ENCODE assay signal across 31 mouse cellular contexts in the genomic region with DNA sequence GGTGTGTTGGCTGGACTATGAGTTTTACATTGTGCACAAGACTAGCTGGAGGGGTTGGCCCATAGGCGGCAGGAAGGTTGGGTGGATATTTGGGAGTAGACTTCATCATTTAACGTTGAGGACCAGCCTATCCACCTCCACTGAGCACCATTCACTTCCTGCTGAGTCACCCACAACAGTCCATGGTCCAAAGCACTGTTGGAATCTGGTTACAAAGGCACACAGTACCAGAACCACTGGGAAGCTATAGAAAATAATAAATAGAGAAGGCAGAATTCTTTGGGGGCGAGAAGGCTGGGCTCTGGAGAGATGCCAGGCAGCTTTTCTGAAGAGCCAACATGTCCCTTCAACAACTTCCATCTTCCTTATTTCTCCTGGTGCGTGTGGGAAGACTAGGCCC. TPM values are rescaled to one million over a fixed set of nuclear protein-coding genes. Genes with fewer than 3 reads are reported as not detected.
A peak's percentile ranks its signal among the peaks of the same experiment; 100 is the strongest.
DNase-seq lines count a peak whose midpoint lies in the region; ATAC-seq and TF ChIP-seq lines count a peak whose summit lies in the region.
"Had no signal": no experiment of that assay in that cellular context is flagged by ENCODE, and none has a peak within 500 bp of the region (broad histone marks: within the 10 kb centered on the region; RNA-seq: fewer than 3 reads in every experiment).

No protein-coding gene starts in this region.

- CTCF ChIA-PET in Patski (lab: Charles Lee): interaction anchor here (2.1 to 3.2 kb wide), 2 partner anchors 11 to 26 kb away, joined by 5 to 17 read pairs; no protein-coding TSS in a partner anchor

- no peak for TF ChIP-seq EP300 in stomach, postnatal 0 days (optimal IDR thresholded peaks at IDR 0.05)

- no peak overlapping the region for H3K4me2 ChIP-seq in liver, embryonic 12.5 days
- no peak overlapping the region for H3K4me2 ChIP-seq in liver, embryonic 11.5 days
- no peak overlapping the region for H3K4me2 ChIP-seq in stomach, postnatal 0 days (replicated peaks; ENCODE audit: low read depth)
- no peak overlapping the region for H3K4me2 ChIP-seq in hindbrain, embryonic 13.5 days
- H3K4me2 ChIP-seq: embryonic facial prominence, embryonic 13.5 days; heart, embryonic 13.5 days; limb, embryonic 12.5 days; midbrain, embryonic 13.5 days; neural tube, embryonic 13.5 days had no signal

- WGBS in liver, embryonic 12.5 days (ENCODE audit: insufficient replicate concordance): 74% methylated on average over 4 of the region's 4 CpGs
- WGBS in liver, embryonic 11.5 days: 79% methylated on average over 4 of the region's 4 CpGs
- 53% methylated on average over 4 of the region's 4 CpGs for WGBS in large intestine, adult 2 months
- WGBS in stomach, postnatal 0 days: 73% methylated on average over 4 of the region's 4 CpGs
- 89% methylated on average over 4 of the region's 4 CpGs for WGBS in hindbrain, embryonic 13.5 days

- H3K27me3 ChIP-seq in liver, embryonic 12.5 days (replicated peaks): no peaks in the 10 kb centered on the region
- no peaks in the 10 kb centered on the region for H3K27me3 ChIP-seq in liver, embryonic 11.5 days (replicated peaks; ENCODE audit: control insufficient read depth, insufficient read depth, low read length)
- no peaks in the 10 kb centered on the region for H3K27me3 ChIP-seq in Patski
- H3K27me3 ChIP-seq in stomach, postnatal 0 days (ENCODE audit: control insufficient read depth, insufficient read depth, low read length): no peaks in the 10 kb centered on the region
- H3K27me3 ChIP-seq in hindbrain, embryonic 13.5 days: no peaks in the 10 kb centered on the region
- H3K27me3 ChIP-seq: embryonic facial prominence, embryonic 13.5 days; heart, embryonic 13.5 days; limb, embryonic 12.5 days; midbrain, embryonic 13.5 days; neural tube, embryonic 13.5 days had no signal

- H3K9ac ChIP-seq in liver, embryonic 12.5 days: no peak overlapping the region
- H3K9ac ChIP-seq in liver, embryonic 11.5 days (ENCODE audit: low read depth, low read length): no peak overlapping the region
- H3K9ac ChIP-seq in stomach, postnatal 0 days (ENCODE audit: low read length): no peak overlapping the region
- no peak overlapping the region for H3K9ac ChIP-seq in hindbrain, embryonic 13.5 days
- H3K9ac ChIP-seq: embryonic facial prominence, embryonic 13.5 days; heart, embryonic 13.5 days; limb, embryonic 12.5 days; midbrain, embryonic 13.5 days; neural tube, embryonic 13.5 days had no signal

- H3K4me1 ChIP-seq in liver, embryonic 12.5 days: peaks cover 20% of the 10 kb centered on the region
- no peaks in the 10 kb centered on the region for H3K4me1 ChIP-seq in liver, embryonic 11.5 days (replicated peaks; ENCODE audit: control insufficient read depth, insufficient read depth, low read length)
- no peaks in the 10 kb centered on the region for H3K4me1 ChIP-seq in stomach, postnatal 0 days (replicated peaks; ENCODE audit: control insufficient read depth, insufficient read depth)
- no peaks in the 10 kb centered on the region for H3K4me1 ChIP-seq in hindbrain, embryonic 13.5 days (replicated peaks)
- H3K4me1 ChIP-seq: embryonic facial prominence, embryonic 13.5 days; heart, embryonic 13.5 days; hindbrain, embryonic 10.5 days; limb, embryonic 12.5 days; midbrain, embryonic 13.5 days; neural tube, embryonic 13.5 days had no signal

- H3K36me3 ChIP-seq in liver, embryonic 12.5 days: peaks cover 53% of the 10 kb centered on the region
- peaks cover 11% of the 10 kb centered on the region for H3K36me3 ChIP-seq in liver, embryonic 11.5 days (ENCODE audit: control insufficient read depth, insufficient read depth, low read length)
- H3K36me3 ChIP-seq in stomach, postnatal 0 days (ENCODE audit: control insufficient read depth, insufficient read depth, low read length): peaks cover 8% of the 10 kb centered on the region
- H3K36me3 ChIP-seq in hindbrain, embryonic 13.5 days: peaks cover 30% of the 10 kb centered on the region

- POLR2A ChIA-PET in Patski (lab: Charles Lee): interaction anchor here (1.1 kb wide), 1 partner anchor 26 kb away, joined by 5 read pairs; no protein-coding TSS in a partner anchor

- no peak for ATAC-seq in liver, embryonic 12.5 days
- no peak for ATAC-seq in liver, embryonic 11.5 days (replicated peaks; ENCODE audit: low FRiP score)
- peak; percentile 94 for ATAC-seq in Patski
- ATAC-seq in stomach, postnatal 0 days (ENCODE audit: low FRiP score, low TSS enrichment): peak; percentile 46; the same call in 1 of the 2 replicates
- ATAC-seq in hindbrain, embryonic 13.5 days (ENCODE audit: low FRiP score): no peak
- ATAC-seq: forebrain, embryonic 16.5 days; hindbrain, embryonic 16.5 days; lung, postnatal 0 days; midbrain, embryonic 13.5 days had no signal

- no peak for DNase-seq in liver, embryonic 11.5 days (ENCODE audit: low spot score)
- no peak for DNase-seq in Patski (ENCODE audit: low read depth, low spot score)
- DNase-seq in large intestine, adult 2 months (ENCODE audit: low read depth, low spot score): peak; percentile 24
- DNase-seq in stomach, postnatal 0 days (ENCODE audit: low spot score): no peak
- DNase-seq in embryo, embryonic 10 days (ENCODE audit: low spot score): no peak
- DNase-seq: adrenal gland, postnatal 25 days; B cell, adult 2 months; cerebellum, adult 11-12 months; cerebellum, postnatal 36 days; embryo, embryonic 11 days; heart, postnatal 10 days; kidney, postnatal 14 days; lung, adult 18-20 months; lung, postnatal 4 days; retina, postnatal 1 day; spleen, adult 18-20 months; thymus, adult 2 months; thymus, postnatal 36 days had no signal

- H3K4me3 ChIP-seq in liver, embryonic 12.5 days: no peak overlapping the region
- no peak overlapping the region for H3K4me3 ChIP-seq in liver, embryonic 11.5 days (ENCODE audit: low read depth, low read length)
- H3K4me3 ChIP-seq in stomach, postnatal 0 days (ENCODE audit: low read depth, low read length): no peak overlapping the region
- H3K4me3 ChIP-seq in hindbrain, embryonic 13.5 days: no peak overlapping the region
- H3K4me3 ChIP-seq: embryonic facial prominence, embryonic 13.5 days; erythroblast, embryonic 14.5 days; gastrocnemius, adult 2 months; heart, embryonic 13.5 days; hindbrain, embryonic 10.5 days; limb, embryonic 12.5 days; midbrain, embryonic 13.5 days; neural tube, embryonic 13.5 days had no signal

- in situ Hi-C loops in Patski (cut with MboI; ENCODE audit: low pct_unique_long_range_greater_than_20kb): no loop called here

- H3K9me3 ChIP-seq in liver, embryonic 12.5 days (replicated peaks): no peaks in the 10 kb centered on the region
- no peaks in the 10 kb centered on the region for H3K9me3 ChIP-seq in liver, embryonic 11.5 days (ENCODE audit: control insufficient read depth, low read length)
- no peaks in the 10 kb centered on the region for H3K9me3 ChIP-seq in stomach, postnatal 0 days (ENCODE audit: control insufficient read depth, low read length)
- no peaks in the 10 kb centered on the region for H3K9me3 ChIP-seq in hindbrain, embryonic 13.5 days
- H3K9me3 ChIP-seq: embryonic facial prominence, embryonic 13.5 days; heart, embryonic 13.5 days; hindbrain, embryonic 10.5 days; limb, embryonic 12.5 days; midbrain, embryonic 13.5 days; neural tube, embryonic 13.5 days had no signal

- H3K27ac ChIP-seq in liver, embryonic 12.5 days: 0 out of 2 replicates have a peak overlapping the region, but pooled peaks have one; percentile 31
- H3K27ac ChIP-seq in liver, embryonic 11.5 days (ENCODE audit: low read depth, low read length): no peak overlapping the region
- H3K27ac ChIP-seq in stomach, postnatal 0 days (replicated peaks): no peak overlapping the region
- no peak overlapping the region for H3K27ac ChIP-seq in hindbrain, embryonic 13.5 days
- H3K27ac ChIP-seq: embryonic facial prominence, embryonic 13.5 days; gastrocnemius, adult 2 months; heart, embryonic 13.5 days; hindbrain, embryonic 10.5 days; limb, embryonic 12.5 days; midbrain, embryonic 13.5 days; neural tube, embryonic 13.5 days had no signal

- no peak for TF ChIP-seq CTCF in Patski (IDR thresholded peaks at IDR 0.05)
- TF ChIP-seq CTCF in stomach, postnatal 0 days (IDR thresholded peaks at IDR 0.05; ENCODE audit: low read depth): no peak

RNA-seq across cellular contexts. Expression of a gene that starts 28.2 kb away (rescaled TPM):
- 6.5 and 9.4 TPM in 2 replicates for polyA plus RNA-seq in liver, embryonic 12.5 days (2016; fragmentation: Nextera tagmentation; extraction: Ambion mirVana)
- polyA plus RNA-seq in liver, embryonic 11.5 days (2014; fragmentation: Nextera tagmentation; extraction: Ambion mirVana): 15.8 and 16.2 TPM in 2 replicates
- 33.9 TPM for polyA plus RNA-seq in Patski (2021)
- polyA plus RNA-seq in large intestine, adult 2 months (2012; rRNA removed): 28.1 and 58.3 TPM in 2 replicates
- 5.0 and 7.5 TPM in 2 replicates for polyA plus RNA-seq in stomach, postnatal 0 days (2015; fragmentation: Nextera tagmentation; extraction: Ambion mirVana)
- 3.5 and 4.2 TPM in 2 replicates for polyA plus RNA-seq in hindbrain, embryonic 13.5 days (2015; fragmentation: Nextera tagmentation; extraction: Ambion mirVana)

Comparison
In these comparisons a context has a peak if more than half of its experiments do, and no peak if none do; other contexts are left out.
1. ATAC-seq: peak in Patski (single experiment) and stomach, postnatal 0 days (single experiment); none in liver, embryonic 12.5 days (single experiment), liver, embryonic 11.5 days (single experiment) and hindbrain, embryonic 13.5 days (single experiment).